Mouse (Mus musculus) G1E (cell line): ENCODE measurements around the gene Srp14.

Source experiments
- CTCF ChIP-seq: IDR thresholded peaks from 2 replicates; pipeline ENCODE4 v1.5.1; 2012; ENCODE audit warnings: low read depth, low read length, inconsistent platforms, mixed read lengths
- GATA1 ChIP-seq: IDR thresholded peaks from 2 replicates; pipeline ENCODE4 v1.6.1; 2012; ENCODE audit warnings: borderline replicate concordance, low read length, inconsistent platforms, mixed read lengths
- GATA2 ChIP-seq: IDR thresholded peaks from 2 replicates; pipeline ENCODE4 v1.6.1; 2012; ENCODE audit warnings: low read depth, low read length, inconsistent platforms, borderline replicate concordance
- POLR2AphosphoS5 ChIP-seq: IDR thresholded peaks from 2 replicates; pipeline ENCODE4 v1.6.1; 2012; ENCODE audit warnings: low read depth, low read length, inconsistent platforms; ENCODE audit not compliant: insufficient replicate concordance
- TAL1 ChIP-seq: conservative IDR thresholded peaks from 2 replicates; pipeline ENCODE4 v1.6.1; 2012; ENCODE audit warnings: low read depth, low read length, inconsistent platforms, mixed read lengths

GRCm38 (mm10) chr2:118507126-118507525 lies 27.6 kb upstream of the Srp14 start:
- TF ChIP-seq TAL1 (no peak), CTCF (no peak), GATA2 (no peak), POLR2AphosphoS5 (no peak), GATA1 (no peak)
